Mouse (Mus musculus): ENCODE results near the gene Uchl5. TPM values are rescaled to one million over a fixed set of nuclear protein-coding genes. Genes with fewer than 3 reads are reported as not detected.

The Uchl5 gene
- 24.1 and 40.8 TPM in 2 replicates for polyA plus RNA-seq (2012; ENCODE audit: low replicate concordance)

GRCm38 (mm10) chr1:143776446-143777411 lies at the start of gene Uchl5, which contains the start of gene Trove2:
Gene Uchl5, plus strand, starts transcription at chr1:143777272.
Gene Trove2, minus strand, starts transcription at chr1:143777068.

Other genes with a start within 250 kb of the Uchl5 start
- gene B3galt2, start 136.6 kb upstream of the Uchl5 start, polyA plus RNA-seq (2012; ENCODE audit: low replicate concordance): not detected in 2 replicates
- 2.3 and 3.2 TPM in 2 replicates for gene Cdc73, start 74.4 kb upstream of the Uchl5 start, polyA plus RNA-seq (2012; ENCODE audit: low replicate concordance)
- 35.4 and 42.6 TPM in 2 replicates for gene Glrx2, start 60.9 kb upstream of the Uchl5 start, polyA plus RNA-seq (2012; ENCODE audit: low replicate concordance)
- 0.02 and 0.03 TPM in 2 replicates for gene Trove2, start 204 bp upstream of the Uchl5 start, polyA plus RNA-seq (2012; ENCODE audit: low replicate concordance)
- gene Rgs2, start 226.9 kb downstream of the Uchl5 start, polyA plus RNA-seq (2012; ENCODE audit: low replicate concordance): 1.4 and 5.3 TPM in 2 replicates

Data from leukemia stem cell, adult 10-12 weeks (primary cell).